Mouse (Mus musculus) MEL (cell line): Measurements from ENCODE around the gene Fstl5. TPM values are rescaled to one million over a fixed set of nuclear protein-coding genes. Genes with fewer than 3 reads are reported as not detected.

Experiments
- DNase-seq: peaks from one replicate; pipeline ENCODE4 v3.0.0; 2011; ENCODE audit warnings: low read depth, low spot score
- H3K27ac ChIP-seq: 2 replicates; pipeline ENCODE4 v1.5.1; 2012; ENCODE audit warnings: low read depth, mild to moderate bottlenecking, control low read depth, low read length, moderate library complexity; ENCODE audit not compliant: control insufficient read depth
- H3K27me3 ChIP-seq, 2 experiments: fragments of 150-350 bp in 1 of 2; sonication (generic) in 1 of 2; 2 replicates each; pipeline ENCODE4 v1.6.1; 2012; ENCODE audit warnings: low read length in 2 of 2, mild to moderate bottlenecking in 2 of 2, improper control_type of control experiment in 1 of 2, moderate library complexity in 1 of 2; ENCODE audit not compliant: insufficient read depth in 2 of 2, control insufficient read depth in 1 of 2
- H3K36me3 ChIP-seq, 2 experiments: 2 replicates each; pipeline ENCODE4 v1.6.1; 2012 to 2014; ENCODE audit warnings: low read length in 2 of 2, improper control_type of control experiment in 1 of 2, inconsistent platforms in 1 of 2, mild to moderate bottlenecking in 1 of 2; ENCODE audit not compliant: insufficient read depth in 2 of 2, control insufficient read depth in 1 of 2
- H3K4me1 ChIP-seq, 2 experiments: fragments of 150-350 bp in 1 of 2; sonication (generic) in 1 of 2; 2 replicates each; pipeline ENCODE4 v1.6.1; 2012; ENCODE audit warnings: low read length in 2 of 2, improper control_type of control experiment in 1 of 2, mild to moderate bottlenecking in 1 of 2; ENCODE audit not compliant: insufficient read depth in 2 of 2, control insufficient read depth in 1 of 2
- H3K4me3 ChIP-seq, 2 experiments: fragments of 150-350 bp in 1 of 2; sonication (generic) in 1 of 2; 2 replicates each; pipeline ENCODE4 v1.5.1; 2012; ENCODE audit warnings: low read depth in 2 of 2, low read length in 2 of 2, mild to moderate bottlenecking in 2 of 2, moderate library complexity in 2 of 2, control low read depth in 1 of 2, improper control_type of control experiment in 1 of 2; ENCODE audit not compliant: control insufficient read depth in 1 of 2, insufficient read depth in 1 of 2
- H3K79me2 ChIP-seq: 2 replicates; pipeline ENCODE4 v1.6.1; 2012; ENCODE audit warnings: mild to moderate bottlenecking, low read length, moderate library complexity; ENCODE audit not compliant: control insufficient read depth, poor library complexity, insufficient read depth
- H3K9ac ChIP-seq: 2 replicates; pipeline ENCODE4 v1.6.1; 2012; ENCODE audit warnings: low read depth, mild to moderate bottlenecking, control low read depth, low read length, moderate library complexity; ENCODE audit not compliant: control insufficient read depth, poor library complexity, severe bottlenecking
- H3K9me3 ChIP-seq: fragments of 150-350 bp; sonication (generic); replicated peaks from 2 replicates; pipeline ENCODE4 v1.6.1; 2012; ENCODE audit warnings: mild to moderate bottlenecking, low read length, improper control_type of control experiment, moderate library complexity; ENCODE audit not compliant: insufficient read depth
- BHLHE40 ChIP-seq: IDR thresholded peaks from 2 replicates; pipeline ENCODE4 v1.6.1; 2012; ENCODE audit warnings: low read depth, mild to moderate bottlenecking, inconsistent platforms, low read length, improper control_type of control experiment, borderline replicate concordance
- CHD1 ChIP-seq: IDR thresholded peaks from 2 replicates; pipeline ENCODE4 v1.6.1; 2012; ENCODE audit warnings: low read depth, mild to moderate bottlenecking, inconsistent platforms, low read length, improper control_type of control experiment
- CHD2 ChIP-seq: IDR thresholded peaks from 2 replicates; pipeline ENCODE4 v1.6.1; 2011; ENCODE audit warnings: low read length, improper control_type of control experiment
- CTCF ChIP-seq, 3 experiments: IDR thresholded peaks in 2 of 3; conservative IDR thresholded peaks in 1 of 3; 2 replicates each; pipeline ENCODE4 v1.5.1; 2011 to 2012; ENCODE audit warnings: low read length in 3 of 3, low read depth in 2 of 3, mild to moderate bottlenecking in 2 of 3, improper control_type of control experiment in 1 of 3, inconsistent platforms in 1 of 3, mixed read lengths in 1 of 3, moderate library complexity in 1 of 3; ENCODE audit not compliant: control insufficient read depth in 1 of 3, insufficient read depth in 1 of 3, poor library complexity in 1 of 3, severe bottlenecking in 1 of 3
- E2F4 ChIP-seq: IDR thresholded peaks from 2 replicates; pipeline ENCODE4 v1.6.1; 2011; ENCODE audit warnings: low read depth, low read length, improper control_type of control experiment, borderline replicate concordance
- ELF1 ChIP-seq: IDR thresholded peaks from 2 replicates; pipeline ENCODE4 v1.6.1; 2014; ENCODE audit warnings: low read depth, mild to moderate bottlenecking, inconsistent platforms, low read length, improper control_type of control experiment, moderate library complexity
- ETS1 ChIP-seq: IDR thresholded peaks from 2 replicates; pipeline ENCODE4 v1.6.1; 2012; ENCODE audit warnings: low read depth, mild to moderate bottlenecking, inconsistent platforms, low read length, improper control_type of control experiment, moderate library complexity
- GABPA ChIP-seq: IDR thresholded peaks from 2 replicates; pipeline ENCODE4 v1.6.1; 2012; ENCODE audit warnings: low read depth, mild to moderate bottlenecking, inconsistent platforms, low read length, improper control_type of control experiment, moderate library complexity
- GATA1 ChIP-seq: IDR thresholded peaks from 2 replicates; pipeline ENCODE4 v1.6.1; 2011; ENCODE audit warnings: low read depth, low read length, improper control_type of control experiment
- HCFC1 ChIP-seq: IDR thresholded peaks from 2 replicates; pipeline ENCODE4 v1.6.1; 2012; ENCODE audit warnings: low read depth, mild to moderate bottlenecking, inconsistent platforms, low read length, improper control_type of control experiment, moderate library complexity
- MAFK ChIP-seq: IDR thresholded peaks from 2 replicates; pipeline ENCODE4 v1.6.1; 2011; ENCODE audit warnings: low read depth, mild to moderate bottlenecking, low read length, improper control_type of control experiment, borderline replicate concordance
- MAZ ChIP-seq: IDR thresholded peaks from 2 replicates; pipeline ENCODE4 v1.6.1; 2012; ENCODE audit warnings: low read depth, mild to moderate bottlenecking, inconsistent platforms, low read length, improper control_type of control experiment
- MYB ChIP-seq: IDR thresholded peaks from 2 replicates; pipeline ENCODE4 v1.6.1; 2011; ENCODE audit warnings: mild to moderate bottlenecking, low read depth, low read length, improper control_type of control experiment
- NELFE ChIP-seq: IDR thresholded peaks from 2 replicates; pipeline ENCODE4 v1.6.1; 2011; ENCODE audit warnings: low read depth, low read length, improper control_type of control experiment
- POLR2AphosphoS2 ChIP-seq: IDR thresholded peaks from 2 replicates; pipeline ENCODE4 v1.6.1; 2011; ENCODE audit warnings: low read length, improper control_type of control experiment
- POLR2AphosphoS5 ChIP-seq: IDR thresholded peaks from 2 replicates; pipeline ENCODE4 v1.6.1; 2012; ENCODE audit warnings: low read depth, borderline replicate concordance, mild to moderate bottlenecking, inconsistent platforms, low read length, moderate library complexity, mixed read lengths
- RCOR1 ChIP-seq: IDR thresholded peaks from 2 replicates; pipeline ENCODE4 v1.6.1; 2012; ENCODE audit warnings: low read depth, mild to moderate bottlenecking, inconsistent platforms, low read length, improper control_type of control experiment
- SIN3A ChIP-seq: IDR thresholded peaks from 2 replicates; pipeline ENCODE4 v1.6.1; 2012; ENCODE audit warnings: low read length, improper control_type of control experiment, inconsistent platforms
- SMC3 ChIP-seq: IDR thresholded peaks from 2 replicates; pipeline ENCODE4 v1.6.1; 2011; ENCODE audit warnings: low read depth, low read length, improper control_type of control experiment
- TAL1 ChIP-seq: IDR thresholded peaks from 2 replicates; pipeline ENCODE4 v1.6.1; 2012; ENCODE audit warnings: mild to moderate bottlenecking, inconsistent platforms, low read length, moderate library complexity, mixed read lengths
- UBTF ChIP-seq: IDR thresholded peaks from 2 replicates; pipeline ENCODE4 v1.6.1; 2012; ENCODE audit warnings: low read depth, mild to moderate bottlenecking, inconsistent platforms, low read length, improper control_type of control experiment, moderate library complexity, borderline replicate concordance; ENCODE audit not compliant: insufficient read depth
- USF2 ChIP-seq, 2 experiments: IDR thresholded peaks; 2 replicates each; pipeline ENCODE4 v1.6.1; 2011 to 2012; ENCODE audit warnings: improper control_type of control experiment in 2 of 2, low read length in 2 of 2, borderline replicate concordance in 1 of 2, inconsistent platforms in 1 of 2, low read depth in 1 of 2, mild to moderate bottlenecking in 1 of 2; ENCODE audit not compliant: insufficient read depth in 1 of 2
- ZC3H11A ChIP-seq: IDR thresholded peaks from 2 replicates; pipeline ENCODE4 v1.6.1; 2012; ENCODE audit warnings: low read depth, mild to moderate bottlenecking, inconsistent platforms, low read length, improper control_type of control experiment
- ZKSCAN1 ChIP-seq: IDR thresholded peaks from 2 replicates; pipeline ENCODE4 v1.6.1; 2012; ENCODE audit warnings: low read depth, mild to moderate bottlenecking, inconsistent platforms, low read length, improper control_type of control experiment, moderate library complexity
- ZMIZ1 ChIP-seq: IDR thresholded peaks from 2 replicates; pipeline ENCODE4 v1.6.1; 2012; ENCODE audit warnings: low read depth, mild to moderate bottlenecking, inconsistent platforms, low read length, improper control_type of control experiment, moderate library complexity
- polyA plus RNA-seq, 2 experiments: library from polyadenylated mRNA; stranded (reverse) in 1 of 2; unstranded in 1 of 2; fragments of >175 nt in 1 of 2; fragments of >200 nt in 1 of 2; gene quantifications; 2 replicates each; pipeline versions ENCODE4 v1.2.1 to v1.2.4; 2012; ENCODE audit warnings: low replicate concordance in 2 of 2, low read depth in 1 of 2; ENCODE audit not compliant: insufficient read length in 2 of 2, insufficient read depth in 1 of 2, missing spikeins in 1 of 2
- total RNA-seq: library from RNA; depleted of rRNA; stranded (reverse); fragments of 300-350 nt; gene quantifications from 2 replicates; pipeline ENCODE4 v1.2.3, GENCODE M21; 2012

Gene Fstl5
- total and polyA plus RNA-seq, 3 experiments = 0.04 TPM; not detected in 2

- no peaks in the 10 kb centered on the region for H3K4me1 ChIP-seq
These were observed 227.1 kb downstream of the Fstl5 start for GRCm38 (mm10) chr3:76301026-76301773.

GRCm38 (mm10) chr3:76316991-76317390 is 242.9 kb downstream of the Fstl5 start:
- no peaks in the 10 kb centered on the region for H3K36me3 ChIP-seq

More at GRCm38 (mm10) chr3:76301026-76301773, 227.1 kb downstream of the Fstl5 start:
- Histone ChIP-seq H3K4me3 (no peak overlapping the region), H3K79me2 (no peaks in the 10 kb centered on the region), H3K9me3 (no peaks in the 10 kb centered on the region), H3K27ac (no peak overlapping the region), H3K36me3 (no peaks in the 10 kb centered on the region), H3K27me3 (no peaks in the 10 kb centered on the region), H3K9ac (no peak overlapping the region)
- TF ChIP-seq RCOR1 (no peak), ELF1 (no peak), MYB (no peak), SMC3 (no peak), CHD2 (no peak), ZC3H11A (no peak), USF2 (IDR thresholded peaks at IDR 0.05; ENCODE audit: borderline replicate concordance in 1 of 2, insufficient read depth in 1 of 2, low read depth in 1 of 2, low read length in 2 of 2) (no peak), POLR2AphosphoS2 (no peak), TAL1 (no peak), BHLHE40 (no peak), CTCF (IDR thresholded peaks at IDR 0.05 in 2 of 3, conservative IDR thresholded peaks at IDR 0.05 in 1 of 3; ENCODE audit: control insufficient read depth in 1 of 3, insufficient read depth in 1 of 3, low read depth in 2 of 3, low read length in 3 of 3, poor library complexity in 1 of 3, severe bottlenecking in 1 of 3) (no peak), GATA1 (no peak), ZKSCAN1 (no peak), ZMIZ1 (no peak), ETS1 (no peak)
- no peak for DNase-seq

More at GRCm38 (mm10) chr3:76316991-76317390, 242.9 kb downstream of the Fstl5 start:
- Histone ChIP-seq H3K9ac (no peak overlapping the region), H3K4me1 (no peaks in the 10 kb centered on the region), H3K4me3 (no peak overlapping the region), H3K79me2 (no peaks in the 10 kb centered on the region), H3K27me3 (no peaks in the 10 kb centered on the region), H3K27ac (no peak overlapping the region), H3K9me3 (no peaks in the 10 kb centered on the region)
- TF ChIP-seq E2F4 (no peak), UBTF (no peak), SIN3A (no peak), MAFK (no peak), RCOR1 (no peak), ZMIZ1 (no peak), GABPA (no peak), MYB (no peak), ETS1 (no peak), CTCF (IDR thresholded peaks at IDR 0.05 in 2 of 3, conservative IDR thresholded peaks at IDR 0.05 in 1 of 3; ENCODE audit: control insufficient read depth in 1 of 3, insufficient read depth in 1 of 3, low read depth in 2 of 3, low read length in 3 of 3, poor library complexity in 1 of 3, severe bottlenecking in 1 of 3) (no peak), CHD1 (no peak), NELFE (no peak), HCFC1 (no peak), POLR2AphosphoS5 (no peak), MAZ (no peak), SMC3 (no peak), ELF1 (no peak)
- no peak for DNase-seq
